Mouse (Mus musculus): Measurements from ENCODE around the gene Enpp6.

- no peak for TF ChIP-seq POLR2A (IDR thresholded peaks at IDR 0.05; ENCODE audit: low read depth, low read length)
- no peak for TF ChIP-seq CTCF (IDR thresholded peaks at IDR 0.05; ENCODE audit: borderline replicate concordance, insufficient read depth, low read length)
These were observed 71.8 kb downstream of the Enpp6 start for GRCm38 (mm10) chr8:47058526-47058925.
